Mouse (Mus musculus) MEL (cell line): Measurements from ENCODE around the gene Smg1. TPM values are rescaled to one million over a fixed set of nuclear protein-coding genes. Genes with fewer than 3 reads are reported as not detected.

Experiments
- DNase-seq: peaks from one replicate; pipeline ENCODE4 v3.0.0; 2011; ENCODE audit warnings: low read depth, low spot score
- H3K27ac ChIP-seq: 2 replicates; pipeline ENCODE4 v1.5.1; 2012; ENCODE audit warnings: low read depth, mild to moderate bottlenecking, control low read depth, low read length, moderate library complexity; ENCODE audit not compliant: control insufficient read depth
- H3K27me3 ChIP-seq, 2 experiments: fragments of 150-350 bp in 1 of 2; sonication (generic) in 1 of 2; 2 replicates each; pipeline ENCODE4 v1.6.1; 2012; ENCODE audit warnings: low read length in 2 of 2, mild to moderate bottlenecking in 2 of 2, improper control_type of control experiment in 1 of 2, moderate library complexity in 1 of 2; ENCODE audit not compliant: insufficient read depth in 2 of 2, control insufficient read depth in 1 of 2
- H3K36me3 ChIP-seq, 2 experiments: 2 replicates each; pipeline ENCODE4 v1.6.1; 2012 to 2014; ENCODE audit warnings: low read length in 2 of 2, improper control_type of control experiment in 1 of 2, inconsistent platforms in 1 of 2, mild to moderate bottlenecking in 1 of 2; ENCODE audit not compliant: insufficient read depth in 2 of 2, control insufficient read depth in 1 of 2
- H3K4me1 ChIP-seq, 2 experiments: fragments of 150-350 bp in 1 of 2; sonication (generic) in 1 of 2; 2 replicates each; pipeline ENCODE4 v1.6.1; 2012; ENCODE audit warnings: low read length in 2 of 2, improper control_type of control experiment in 1 of 2, mild to moderate bottlenecking in 1 of 2; ENCODE audit not compliant: insufficient read depth in 2 of 2, control insufficient read depth in 1 of 2
- H3K4me3 ChIP-seq, 2 experiments: fragments of 150-350 bp in 1 of 2; sonication (generic) in 1 of 2; 2 replicates each; pipeline ENCODE4 v1.5.1; 2012; ENCODE audit warnings: low read depth in 2 of 2, low read length in 2 of 2, mild to moderate bottlenecking in 2 of 2, moderate library complexity in 2 of 2, control low read depth in 1 of 2, improper control_type of control experiment in 1 of 2; ENCODE audit not compliant: control insufficient read depth in 1 of 2, insufficient read depth in 1 of 2
- H3K79me2 ChIP-seq: 2 replicates; pipeline ENCODE4 v1.6.1; 2012; ENCODE audit warnings: mild to moderate bottlenecking, low read length, moderate library complexity; ENCODE audit not compliant: control insufficient read depth, poor library complexity, insufficient read depth
- H3K9ac ChIP-seq: 2 replicates; pipeline ENCODE4 v1.6.1; 2012; ENCODE audit warnings: low read depth, mild to moderate bottlenecking, control low read depth, low read length, moderate library complexity; ENCODE audit not compliant: control insufficient read depth, poor library complexity, severe bottlenecking
- H3K9me3 ChIP-seq: fragments of 150-350 bp; sonication (generic); replicated peaks from 2 replicates; pipeline ENCODE4 v1.6.1; 2012; ENCODE audit warnings: mild to moderate bottlenecking, low read length, improper control_type of control experiment, moderate library complexity; ENCODE audit not compliant: insufficient read depth
- BHLHE40 ChIP-seq: IDR thresholded peaks from 2 replicates; pipeline ENCODE4 v1.6.1; 2012; ENCODE audit warnings: low read depth, mild to moderate bottlenecking, inconsistent platforms, low read length, improper control_type of control experiment, borderline replicate concordance
- CHD1 ChIP-seq: IDR thresholded peaks from 2 replicates; pipeline ENCODE4 v1.6.1; 2012; ENCODE audit warnings: low read depth, mild to moderate bottlenecking, inconsistent platforms, low read length, improper control_type of control experiment
- ETS1 ChIP-seq: IDR thresholded peaks from 2 replicates; pipeline ENCODE4 v1.6.1; 2012; ENCODE audit warnings: low read depth, mild to moderate bottlenecking, inconsistent platforms, low read length, improper control_type of control experiment, moderate library complexity
- HCFC1 ChIP-seq: IDR thresholded peaks from 2 replicates; pipeline ENCODE4 v1.6.1; 2012; ENCODE audit warnings: low read depth, mild to moderate bottlenecking, inconsistent platforms, low read length, improper control_type of control experiment, moderate library complexity
- MAFK ChIP-seq: IDR thresholded peaks from 2 replicates; pipeline ENCODE4 v1.6.1; 2011; ENCODE audit warnings: low read depth, mild to moderate bottlenecking, low read length, improper control_type of control experiment, borderline replicate concordance
- MAX ChIP-seq: IDR thresholded peaks from 2 replicates; pipeline ENCODE4 v1.6.1; 2011; ENCODE audit warnings: low read length, improper control_type of control experiment
- MAZ ChIP-seq: IDR thresholded peaks from 2 replicates; pipeline ENCODE4 v1.6.1; 2012; ENCODE audit warnings: low read depth, mild to moderate bottlenecking, inconsistent platforms, low read length, improper control_type of control experiment
- MEF2A ChIP-seq: IDR thresholded peaks from 2 replicates; pipeline ENCODE4 v1.6.1; 2014; ENCODE audit warnings: low read depth, mild to moderate bottlenecking, inconsistent platforms, low read length, improper control_type of control experiment; ENCODE audit not compliant: poor library complexity, insufficient replicate concordance, severe bottlenecking; ENCODE audit errors: extremely low read depth
- MXI1 ChIP-seq: IDR thresholded peaks from 2 replicates; pipeline ENCODE4 v1.6.1; 2011; ENCODE audit warnings: mild to moderate bottlenecking, low read depth, low read length, improper control_type of control experiment
- MYC ChIP-seq: IDR thresholded peaks from 2 replicates; pipeline ENCODE4 v1.6.1; 2011; ENCODE audit warnings: low read depth, mild to moderate bottlenecking, low read length, improper control_type of control experiment, moderate library complexity
- NELFE ChIP-seq: IDR thresholded peaks from 2 replicates; pipeline ENCODE4 v1.6.1; 2011; ENCODE audit warnings: low read depth, low read length, improper control_type of control experiment
- NRF1 ChIP-seq: IDR thresholded peaks from 2 replicates; pipeline ENCODE4 v1.6.1; 2014; ENCODE audit warnings: low read depth, mild to moderate bottlenecking, inconsistent platforms, low read length, improper control_type of control experiment, moderate library complexity; ENCODE audit not compliant: poor library complexity, insufficient read depth, severe bottlenecking
- POLR2A ChIP-seq, 2 experiments: IDR thresholded peaks; 2 replicates each; pipeline ENCODE4 v1.6.1; 2011 to 2012; ENCODE audit warnings: low read length in 2 of 2, mild to moderate bottlenecking in 2 of 2, control low read depth in 1 of 2, improper control_type of control experiment in 1 of 2, low read depth in 1 of 2, moderate library complexity in 1 of 2; ENCODE audit not compliant: control insufficient read depth in 1 of 2, insufficient read depth in 1 of 2, poor library complexity in 1 of 2
- POLR2AphosphoS5 ChIP-seq: IDR thresholded peaks from 2 replicates; pipeline ENCODE4 v1.6.1; 2012; ENCODE audit warnings: low read depth, borderline replicate concordance, mild to moderate bottlenecking, inconsistent platforms, low read length, moderate library complexity, mixed read lengths
- SIN3A ChIP-seq: IDR thresholded peaks from 2 replicates; pipeline ENCODE4 v1.6.1; 2012; ENCODE audit warnings: low read length, improper control_type of control experiment, inconsistent platforms
- SMC3 ChIP-seq: IDR thresholded peaks from 2 replicates; pipeline ENCODE4 v1.6.1; 2011; ENCODE audit warnings: low read depth, low read length, improper control_type of control experiment
- TBP ChIP-seq: IDR thresholded peaks from 2 replicates; pipeline ENCODE4 v1.8.0; 2011; ENCODE audit warnings: low read depth, low read length, improper control_type of control experiment
- TCF12 ChIP-seq: IDR thresholded peaks from 2 replicates; pipeline ENCODE4 v1.6.1; 2014; ENCODE audit warnings: low read depth, mild to moderate bottlenecking, inconsistent platforms, low read length, improper control_type of control experiment, moderate library complexity
- USF1 ChIP-seq: IDR thresholded peaks from 2 replicates; pipeline ENCODE4 v1.6.1; 2014; ENCODE audit warnings: low read depth, mild to moderate bottlenecking, inconsistent platforms, low read length, improper control_type of control experiment, moderate library complexity
- USF2 ChIP-seq, 2 experiments: IDR thresholded peaks; 2 replicates each; pipeline ENCODE4 v1.6.1; 2011 to 2012; ENCODE audit warnings: improper control_type of control experiment in 2 of 2, low read length in 2 of 2, borderline replicate concordance in 1 of 2, inconsistent platforms in 1 of 2, low read depth in 1 of 2, mild to moderate bottlenecking in 1 of 2; ENCODE audit not compliant: insufficient read depth in 1 of 2
- ZKSCAN1 ChIP-seq: IDR thresholded peaks from 2 replicates; pipeline ENCODE4 v1.6.1; 2012; ENCODE audit warnings: low read depth, mild to moderate bottlenecking, inconsistent platforms, low read length, improper control_type of control experiment, moderate library complexity
- ZMIZ1 ChIP-seq: IDR thresholded peaks from 2 replicates; pipeline ENCODE4 v1.6.1; 2012; ENCODE audit warnings: low read depth, mild to moderate bottlenecking, inconsistent platforms, low read length, improper control_type of control experiment, moderate library complexity
- polyA plus RNA-seq, 2 experiments: library from polyadenylated mRNA; stranded (reverse) in 1 of 2; unstranded in 1 of 2; fragments of >175 nt in 1 of 2; fragments of >200 nt in 1 of 2; gene quantifications; 2 replicates each; pipeline versions ENCODE4 v1.2.1 to v1.2.4; 2012; ENCODE audit warnings: low replicate concordance in 2 of 2, low read depth in 1 of 2; ENCODE audit not compliant: insufficient read length in 2 of 2, insufficient read depth in 1 of 2, missing spikeins in 1 of 2
- total RNA-seq: library from RNA; depleted of rRNA; stranded (reverse); fragments of 300-350 nt; gene quantifications from 2 replicates; pipeline ENCODE4 v1.2.3, GENCODE M21; 2012; rRNA removed

Gene Smg1
- total RNA-seq = 24.2 and 26.6 TPM in 2 replicates
- polyA plus RNA-seq = 10 to 100 TPM; 32.6 to 49.6 TPM

DNA sequence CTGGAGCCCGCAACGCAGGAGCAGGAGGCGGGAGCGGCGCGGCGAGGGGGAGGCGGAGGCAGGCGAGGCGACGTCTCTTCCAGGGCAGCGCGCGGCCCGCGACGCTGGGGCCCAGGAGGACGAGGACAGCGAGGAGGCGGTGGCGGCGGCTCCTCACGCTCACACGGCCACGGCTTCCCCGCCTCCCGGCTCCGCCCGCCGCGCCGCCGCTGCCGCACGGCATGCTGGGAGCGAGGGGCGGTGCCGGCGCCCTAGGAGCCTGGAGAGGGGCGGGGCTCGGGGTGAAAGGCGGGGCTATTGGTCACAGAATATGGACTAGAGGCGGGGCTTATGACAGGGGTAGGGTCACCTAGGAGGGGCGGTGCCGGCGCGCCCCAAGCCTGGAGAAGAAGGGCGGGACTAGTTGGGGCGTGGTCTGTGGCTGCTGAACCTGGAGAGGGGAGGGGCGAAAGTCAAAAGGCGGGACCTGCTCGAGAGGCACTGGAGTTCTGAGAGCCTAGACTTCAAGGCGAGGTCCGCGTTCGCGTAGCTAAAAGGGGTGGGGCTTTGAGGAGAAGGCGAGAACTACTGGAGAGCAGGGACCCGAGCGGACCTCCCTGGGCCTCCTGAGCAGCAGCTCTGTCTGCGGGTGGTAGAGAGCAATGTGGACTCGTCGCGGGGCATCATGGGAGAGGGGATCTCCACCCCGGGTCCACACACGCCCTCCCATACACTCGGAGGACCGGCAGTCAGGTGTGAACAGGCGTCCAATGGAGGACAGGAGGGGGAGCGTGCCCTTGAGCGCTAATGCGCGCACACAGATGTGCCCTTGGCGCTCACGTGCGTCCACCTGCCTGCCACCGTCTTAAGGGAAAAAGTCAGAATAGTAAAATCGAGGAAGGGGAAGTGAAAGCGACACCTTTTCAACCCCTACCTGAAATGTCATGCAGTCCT lies at the start of gene Smg1:
Smg1 (minus strand) TSS at position 218 of the 933 bp plus-strand sequence.
- Histone ChIP-seq H3K4me1 (peaks cover 2 to 17% of the 10 kb centered on the region in 2 experiments; a peak in 3 of 4 replicates), H3K27ac (peak within 1 kb of the TSS; percentile 90), H3K9me3 (no peaks in the 10 kb centered on the region), H3K27me3 (no peaks in the 10 kb centered on the region), H3K79me2 (peaks cover 43% of the 10 kb centered on the region), H3K9ac (peak within 1 kb of the TSS; percentile 99), H3K36me3 (peaks cover 0 to 33% of the 10 kb centered on the region in 2 experiments; a peak in 3 of 4 replicates), H3K4me3 (peak within 1 kb of the TSS; percentile 92 to 96)
- TF ChIP-seq SMC3 = no peak
- TF ChIP-seq ZKSCAN1 = no peak
- TF ChIP-seq MYC = peak; percentile 90
- TF ChIP-seq MEF2A = no peak
- 0 out of 2 replicates have a peak, but pooled peaks have one; percentile 62 for TF ChIP-seq TBP
- TF ChIP-seq MAX = peak; percentile 89
- peak; percentile 27; the same call in 1 of the 2 replicates for TF ChIP-seq ZMIZ1
- TF ChIP-seq BHLHE40 = peak; percentile 94
- TF ChIP-seq POLR2AphosphoS5 = peak; percentile 50; the same call in 1 of the 2 replicates
- peak; percentile 87 to 89 for TF ChIP-seq POLR2A (IDR thresholded peaks at IDR 0.05; ENCODE audit: control insufficient read depth in 1 of 2, insufficient read depth in 1 of 2, low read depth in 1 of 2, low read length in 2 of 2, poor library complexity in 1 of 2)
- peak; percentile 49; the same call in 1 of the 2 replicates for TF ChIP-seq SIN3A
- peak; percentile 67 for TF ChIP-seq HCFC1
- TF ChIP-seq MAZ = no peak; the same call in 1 of the 2 replicates
- peak; percentile 71 for TF ChIP-seq NELFE
- TF ChIP-seq USF1 = peak; percentile 84
- TF ChIP-seq TCF12 = peak; percentile 36; the same call in 1 of the 2 replicates
- TF ChIP-seq CHD1 = no peak
- TF ChIP-seq ETS1 = peak; percentile 30; the same call in 1 of the 2 replicates
- 0 out of 4 replicates have a peak, but pooled peaks of 1 of the 2 experiments have one; percentile 33 for TF ChIP-seq USF2 (IDR thresholded peaks at IDR 0.05; ENCODE audit: borderline replicate concordance in 1 of 2, insufficient read depth in 1 of 2, low read depth in 1 of 2, low read length in 2 of 2)
- TF ChIP-seq MXI1 = peak; percentile 78
- TF ChIP-seq MAFK = no peak
- 0 out of 2 replicates have a peak, but pooled peaks have one; percentile 10 for TF ChIP-seq NRF1
- DNase-seq = peak; percentile 99
